Mouse (Mus musculus) heart, embryonic 13.5 days (tissue): ENCODE results near the gene Ngly1. TPM values are rescaled to one million over a fixed set of nuclear protein-coding genes. Genes with fewer than 3 reads are reported as not detected.
"Not testable (repeated sequence)": the region's sequence is repeated elsewhere in the genome, so short reads cannot be mapped to it uniquely, and the experiment has no call there.

ENCODE experiments used
- ATAC-seq: fragments of 200-750 bp; cut with Nextera tagmentation; 2 replicates; pipeline ENCODE4 v1.8.0; 2017; ENCODE audit warnings: moderate TSS enrichment; ENCODE audit not compliant: insufficient number of reproducible peaks, low FRiP score, low TSS enrichment; ENCODE audit errors: extremely low read depth
- H3K27ac ChIP-seq: fragments of 300-500 bp; sonication (generic); replicated peaks from 2 replicates; pipeline ENCODE4 v1.5.1; 2015; ENCODE audit warnings: moderate library complexity, mild to moderate bottlenecking, inconsistent platforms
- H3K27me3 ChIP-seq: fragments of 300-500 bp; sonication (generic); replicated peaks from 2 replicates; pipeline ENCODE4 v1.6.1; 2015; ENCODE audit warnings: mild to moderate bottlenecking, inconsistent platforms
- H3K36me3 ChIP-seq: fragments of 300-500 bp; sonication (generic); 2 replicates; pipeline ENCODE4 v1.6.1; 2015; ENCODE audit warnings: mild to moderate bottlenecking, inconsistent platforms
- H3K4me1 ChIP-seq: fragments of 300-500 bp; sonication (generic); 2 replicates; pipeline ENCODE4 v1.6.1; 2015; ENCODE audit warnings: inconsistent platforms
- H3K4me2 ChIP-seq: fragments of 300-500 bp; sonication (generic); 2 replicates; pipeline ENCODE4 v1.6.1; 2015; ENCODE audit warnings: inconsistent platforms, mild to moderate bottlenecking, moderate library complexity
- H3K4me3 ChIP-seq: fragments of 300-500 bp; sonication (generic); 2 replicates; pipeline ENCODE4 v1.5.1; 2015; ENCODE audit warnings: moderate library complexity, mild to moderate bottlenecking, inconsistent platforms
- H3K9ac ChIP-seq: fragments of 300-500 bp; sonication (generic); 2 replicates; pipeline ENCODE4 v1.6.1; 2015; ENCODE audit warnings: inconsistent platforms, mild to moderate bottlenecking, moderate library complexity
- H3K9me3 ChIP-seq: fragments of 300-500 bp; sonication (generic); 2 replicates; pipeline ENCODE4 v1.6.1; 2016; ENCODE audit warnings: inconsistent platforms
- WGBS: fragments of 180-500 bp; shearing (Covaris S2); methylation state at CpG from one replicate; pipeline ENCODE4 v1.1.7; 2015; ENCODE audit warnings: mixed read lengths; 5-methylcytosine and 5-hydroxymethylcytosine counted together
- polyA plus RNA-seq: library from polyadenylated mRNA; unstranded; fragments of >200 nt; fragmentation: Nextera tagmentation; extraction: Ambion mirVana; gene quantifications from 2 replicates; pipeline ENCODE4 v1.2.1, GENCODE M21; 2015

Gene Ngly1
- polyA plus RNA-seq, 1 experiment from 2014 or later: 22.1 TPM

- Histone ChIP-seq H3K4me3 (no peak overlapping the region), H3K4me2 (no peak overlapping the region), H3K27ac (no peak overlapping the region), H3K27me3 (no peaks in the 10 kb centered on the region), H3K9me3 (no peaks in the 10 kb centered on the region), H3K36me3 (peaks cover 10% of the 10 kb centered on the region), H3K4me1 (peaks cover 8% of the 10 kb centered on the region), H3K9ac (no peak overlapping the region)
- no peak for ATAC-seq
- 77% methylated on average over 6 of the region's 6 CpGs for WGBS
Observed at GRCm38 (mm10) chr14:16310791-16311190, 61.7 kb downstream of the Ngly1 start.

DNA sequence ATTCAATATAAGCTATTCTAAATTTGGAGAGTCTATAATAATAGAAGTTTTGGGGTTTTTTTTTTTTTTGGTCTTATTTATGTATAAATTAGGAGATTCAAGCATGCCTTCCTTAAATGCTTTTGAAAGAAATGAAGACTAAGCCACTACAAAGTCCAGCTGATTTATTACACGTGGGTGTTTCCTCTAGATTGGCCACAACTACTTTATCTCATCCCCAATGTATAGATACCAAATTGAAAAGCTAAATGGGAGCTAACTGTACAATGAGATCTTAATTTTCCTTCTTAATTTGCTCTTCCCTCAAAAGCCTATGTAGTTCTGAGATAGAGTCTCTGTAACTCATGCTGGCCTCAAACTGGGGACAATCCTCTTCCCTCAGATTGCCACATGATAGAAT is 63.5 kb downstream of the Ngly1 start:
- no peaks in the 10 kb centered on the region for H3K9me3 ChIP-seq
- peaks cover 5% of the 10 kb centered on the region for H3K36me3 ChIP-seq
- no peak overlapping the region for H3K4me3 ChIP-seq
- H3K27ac ChIP-seq: no peak overlapping the region
- peaks cover 19% of the 10 kb centered on the region for H3K4me1 ChIP-seq
- H3K9ac ChIP-seq: no peak overlapping the region
- H3K27me3 ChIP-seq: no peaks in the 10 kb centered on the region
- H3K4me2 ChIP-seq: no peak overlapping the region
- 61% methylated on average over 1 of the region's 1 CpGs for WGBS
- no peak for ATAC-seq

DNA sequence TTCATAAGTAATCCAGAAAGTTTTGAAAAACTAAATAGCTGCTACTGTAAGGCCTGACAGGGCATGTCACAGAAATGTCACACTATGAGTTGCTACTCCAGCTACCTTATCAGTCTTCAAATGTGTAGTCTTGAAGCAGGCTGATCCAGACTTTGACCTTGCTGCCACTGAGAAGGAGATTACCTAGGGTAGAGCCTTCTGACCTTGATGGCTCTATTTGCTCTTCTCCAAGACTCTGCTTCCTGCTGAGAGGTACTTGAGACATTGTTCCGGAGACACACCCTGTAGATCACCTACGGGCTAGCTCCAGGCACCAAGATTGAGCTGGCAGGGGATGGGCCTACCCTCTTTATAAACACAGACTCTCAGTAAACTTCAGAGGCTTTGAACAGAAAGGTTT is 64.0 kb downstream of the Ngly1 start:
- H3K4me3 ChIP-seq, H3K27me3 ChIP-seq, H3K36me3 ChIP-seq, ATAC-seq, H3K9ac ChIP-seq, H3K9me3 ChIP-seq, H3K27ac ChIP-seq, H3K4me2 ChIP-seq: not testable (repeated sequence)
- WGBS: 79% methylated on average over 2 of the region's 2 CpGs
- peaks cover 19% of the 10 kb centered on the region for H3K4me1 ChIP-seq

- H3K4me3 ChIP-seq: no peak overlapping the region
- H3K4me2 ChIP-seq: no peak overlapping the region
- WGBS: 50% methylated on average over 7 of the region's 7 CpGs
- H3K36me3 ChIP-seq: peaks cover 3% of the 10 kb centered on the region; the same call in 1 of the 2 replicates
- no peak overlapping the region; the same call in 1 of the 2 replicates for H3K9ac ChIP-seq
- H3K4me1 ChIP-seq: peaks cover 19% of the 10 kb centered on the region
- H3K9me3 ChIP-seq: no peaks in the 10 kb centered on the region
- no peaks in the 10 kb centered on the region for H3K27me3 ChIP-seq
- ATAC-seq: no peak
- peak overlapping the region; percentile 24; the same call in 1 of the 2 replicates for H3K27ac ChIP-seq
Observed at GRCm38 (mm10) chr14:16313936-16314521, 64.9 kb downstream of the Ngly1 start.

DNA sequence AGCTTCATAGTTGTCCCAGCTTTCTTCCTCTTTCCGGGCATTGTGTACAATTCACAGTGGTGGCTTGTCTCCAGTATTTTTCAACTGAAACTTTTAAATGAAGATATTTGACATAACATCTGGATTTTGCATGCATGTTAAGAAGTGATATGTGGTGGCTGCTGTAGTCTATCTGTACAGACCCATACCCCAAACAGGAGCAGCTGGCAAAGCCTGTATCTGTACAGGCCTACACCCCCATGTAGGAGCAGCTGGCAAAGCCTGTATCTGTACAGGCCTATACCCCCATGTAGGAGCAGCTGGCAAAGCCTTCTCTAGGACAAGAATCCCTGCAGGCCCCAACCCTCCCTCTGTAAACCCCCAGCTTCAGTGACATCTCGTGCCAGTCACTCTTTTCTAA is 65.8 kb downstream of the Ngly1 start:
- no peak overlapping the region for H3K4me2 ChIP-seq
- no peak overlapping the region for H3K9ac ChIP-seq
- H3K4me3 ChIP-seq: no peak overlapping the region
- H3K27me3 ChIP-seq: no peaks in the 10 kb centered on the region
- H3K9me3 ChIP-seq: no peaks in the 10 kb centered on the region
- peaks cover 19% of the 10 kb centered on the region for H3K4me1 ChIP-seq
- H3K27ac ChIP-seq: no peak overlapping the region
- ATAC-seq: no peak
- peaks cover 3% of the 10 kb centered on the region; the same call in 1 of the 2 replicates for H3K36me3 ChIP-seq
- WGBS: 69% methylated on average over 2 of the region's 2 CpGs

- no peaks in the 10 kb centered on the region for H3K36me3 ChIP-seq
- no peak overlapping the region for H3K4me3 ChIP-seq
- H3K4me2 ChIP-seq: no peak overlapping the region
- H3K9me3 ChIP-seq: no peaks in the 10 kb centered on the region
- H3K9ac ChIP-seq: no peak overlapping the region
- WGBS: 23% methylated on average over 1 of the region's 1 CpGs
- no peak for ATAC-seq
- peak overlapping the region; percentile 58; the same call in 1 of the 2 replicates for H3K27ac ChIP-seq
- H3K4me1 ChIP-seq: peaks cover 19% of the 10 kb centered on the region
- H3K27me3 ChIP-seq: no peaks in the 10 kb centered on the region
Observed at GRCm38 (mm10) chr14:16316715-16317114, 67.6 kb downstream of the Ngly1 start.

DNA sequence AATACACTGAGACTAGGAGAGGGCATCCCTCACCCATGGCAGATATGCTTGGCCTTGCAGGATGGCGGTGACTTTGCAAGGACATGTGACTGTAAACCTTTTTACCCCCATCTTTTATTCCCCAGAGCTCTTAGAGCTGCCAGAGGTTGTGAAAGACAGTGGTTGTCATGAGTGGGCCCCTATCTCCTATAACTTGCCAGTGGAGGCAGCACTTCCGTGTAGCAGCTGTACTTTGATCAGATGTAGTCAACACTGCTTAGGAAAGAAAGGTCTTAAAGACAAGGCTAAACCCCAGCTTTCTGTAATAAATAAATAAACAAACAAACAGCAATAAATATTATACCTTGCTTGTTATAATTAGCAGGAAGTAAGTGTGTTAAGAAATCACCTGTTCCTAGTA is 70.7 kb downstream of the Ngly1 start:
- H3K9me3 ChIP-seq: no peaks in the 10 kb centered on the region

DNA sequence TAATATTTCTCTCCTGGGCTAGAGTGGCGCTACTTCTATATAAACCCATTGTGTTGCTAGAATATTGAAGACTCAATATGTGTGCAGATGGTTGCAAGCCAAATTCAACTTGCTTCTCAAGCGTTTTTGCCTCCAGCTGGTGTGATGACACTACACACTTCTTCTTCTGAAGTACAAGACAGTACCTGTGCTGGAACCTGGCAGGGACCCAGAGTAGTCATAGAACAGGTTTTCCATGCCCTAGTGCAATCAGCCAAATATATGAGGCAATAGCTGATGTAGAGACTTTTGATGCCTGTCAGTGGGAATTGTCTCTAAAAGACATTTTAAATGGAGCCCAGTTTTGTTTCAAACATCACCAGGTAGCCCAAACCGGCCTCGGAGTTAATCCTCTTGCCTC is 75.3 kb downstream of the Ngly1 start:
- 72% methylated on average over 4 of the region's 4 CpGs for WGBS
- H3K27ac ChIP-seq: no peak overlapping the region
- no peak overlapping the region for H3K9ac ChIP-seq

More for the DNA sequence above, 70.7 kb downstream of the Ngly1 start:
- Histone ChIP-seq H3K4me3 (no peak overlapping the region), H3K9ac (no peak overlapping the region), H3K27ac (no peak overlapping the region), H3K27me3 (no peaks in the 10 kb centered on the region), H3K4me2 (no peak overlapping the region), H3K4me1 (peaks cover 11% of the 10 kb centered on the region; the same call in 1 of the 2 replicates), H3K36me3 (no peaks in the 10 kb centered on the region)
- 73% methylated on average over 2 of the region's 2 CpGs for WGBS
- ATAC-seq: no peak

GRCm38 (mm10) chr14:16325208-16325607 is 76.1 kb downstream of the Ngly1 start:
- Histone ChIP-seq H3K36me3 (no peaks in the 10 kb centered on the region), H3K27ac (no peak overlapping the region), H3K4me1 (peaks cover 12% of the 10 kb centered on the region), H3K9me3 (no peaks in the 10 kb centered on the region), H3K27me3 (no peaks in the 10 kb centered on the region), H3K4me2 (no peak overlapping the region), H3K4me3 (no peak overlapping the region), H3K9ac (no peak overlapping the region)
- WGBS: 42% methylated on average over 1 of the region's 1 CpGs
- ATAC-seq: no peak

More for the DNA sequence above, 75.3 kb downstream of the Ngly1 start:
- no peaks in the 10 kb centered on the region for H3K27me3 ChIP-seq
- H3K4me3 ChIP-seq: no peak overlapping the region
- H3K9me3 ChIP-seq: no peaks in the 10 kb centered on the region
- peaks cover 12% of the 10 kb centered on the region for H3K4me1 ChIP-seq
- ATAC-seq: no peak
- no peak overlapping the region for H3K4me2 ChIP-seq
- no peaks in the 10 kb centered on the region for H3K36me3 ChIP-seq

GRCm38 (mm10) chr14:16328531-16328930 is 79.5 kb downstream of the Ngly1 start:
- H3K27me3 ChIP-seq: no peaks in the 10 kb centered on the region
- H3K36me3 ChIP-seq: no peaks in the 10 kb centered on the region
- H3K9me3 ChIP-seq: no peaks in the 10 kb centered on the region
- no peak for ATAC-seq
- H3K4me3 ChIP-seq: no peak overlapping the region
- WGBS: 5% methylated on average over 2 of the region's 2 CpGs
- H3K4me2 ChIP-seq: no peak overlapping the region
- peaks cover 12% of the 10 kb centered on the region for H3K4me1 ChIP-seq
- peak overlapping the region; percentile 78 for H3K27ac ChIP-seq
- H3K9ac ChIP-seq: no peak overlapping the region

DNA sequence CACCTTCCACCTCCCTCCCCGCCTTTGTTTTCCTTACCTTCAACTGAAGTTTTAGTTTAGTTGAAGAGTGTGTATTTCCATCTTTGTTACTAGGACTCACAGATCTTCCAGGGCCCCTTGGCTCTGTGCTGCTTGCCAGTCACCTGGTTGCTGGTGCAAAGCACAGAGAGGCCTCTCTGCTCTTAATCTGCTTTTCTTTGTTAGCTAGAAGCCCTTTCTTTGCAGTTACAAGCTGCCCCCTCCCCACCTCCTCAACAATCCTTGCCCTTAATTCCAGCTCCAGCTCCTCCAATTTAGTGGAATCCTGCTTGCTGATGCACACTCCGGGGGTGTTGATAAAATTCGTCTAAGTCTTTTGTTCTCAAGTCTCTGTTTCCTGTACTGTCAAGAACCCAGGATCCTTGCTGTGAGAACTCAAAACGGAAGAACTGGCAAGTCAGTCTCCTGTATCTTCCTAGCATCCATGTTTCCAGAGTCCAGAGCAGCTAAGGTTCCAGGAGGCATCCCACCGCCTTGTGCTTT is 79.9 kb downstream of the Ngly1 start:
- Histone ChIP-seq H3K4me1 (peaks cover 12% of the 10 kb centered on the region), H3K9me3 (no peaks in the 10 kb centered on the region), H3K27ac (peak overlapping the region; percentile 78), H3K4me3 (no peak overlapping the region), H3K9ac (no peak overlapping the region), H3K36me3 (no peaks in the 10 kb centered on the region), H3K4me2 (no peak overlapping the region), H3K27me3 (no peaks in the 10 kb centered on the region)
- no peak for ATAC-seq
- 36% methylated on average over 5 of the region's 5 CpGs for WGBS

DNA sequence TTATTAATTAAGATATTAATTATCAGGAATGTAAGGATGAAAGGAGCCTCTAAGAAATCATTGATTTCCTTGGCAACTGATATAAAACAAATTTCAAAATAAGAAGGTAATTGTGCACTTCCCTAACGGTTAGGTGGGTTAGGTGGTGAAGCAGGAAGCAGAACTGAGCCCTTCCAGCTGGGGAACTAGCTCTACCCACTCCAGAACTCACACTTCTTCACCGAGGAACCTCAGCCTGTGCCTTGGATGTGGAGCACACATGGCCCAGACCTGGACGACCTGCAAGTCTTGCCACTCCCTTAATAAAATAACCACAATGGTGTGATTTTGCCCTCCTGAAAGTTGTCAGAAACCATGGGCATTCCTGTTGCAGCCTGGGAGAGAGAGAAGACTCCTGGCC is 80.7 kb downstream of the Ngly1 start:
- WGBS: 56% methylated on average over 3 of the region's 3 CpGs
- ATAC-seq: no peak
- H3K36me3 ChIP-seq: no peaks in the 10 kb centered on the region

More for the DNA sequence above, 80.7 kb downstream of the Ngly1 start:
- no peak overlapping the region for H3K4me2 ChIP-seq
- H3K9ac ChIP-seq: no peak overlapping the region
- H3K9me3 ChIP-seq: no peaks in the 10 kb centered on the region
- H3K27ac ChIP-seq: no peak overlapping the region
- no peaks in the 10 kb centered on the region for H3K27me3 ChIP-seq
- H3K4me3 ChIP-seq: no peak overlapping the region
- peaks cover 12% of the 10 kb centered on the region for H3K4me1 ChIP-seq
